Mouse (Mus musculus): Measurements from ENCODE around the gene Twsg1. TPM values are rescaled to one million over a fixed set of nuclear protein-coding genes. Genes with fewer than 3 reads are reported as not detected.
A peak's percentile ranks its signal among the peaks of the same experiment; 100 is the strongest.

Gene Twsg1
- polyA plus RNA-seq, 1 experiment from 2014 or later = 105 TPM

- Histone ChIP-seq H3K4me1 (ENCODE audit: control insufficient read depth, insufficient read depth, low read length) (peaks cover 7% of the 10 kb centered on the region; the same call in 1 of the 2 replicates), H3K4me2 (ENCODE audit: low read depth, low read length) (no peak overlapping the region), H3K4me3 (ENCODE audit: low read length) (no peak overlapping the region), H3K27ac (ENCODE audit: low read length) (no peak overlapping the region), H3K27me3 (ENCODE audit: control insufficient read depth, insufficient read depth, low read length) (no peaks in the 10 kb centered on the region), H3K9ac (ENCODE audit: low read length) (no peak overlapping the region), H3K9me3 (replicated peaks; ENCODE audit: control insufficient read depth, low read length) (no peaks in the 10 kb centered on the region), H3K36me3 (ENCODE audit: control insufficient read depth, insufficient read depth) (peaks cover 32% of the 10 kb centered on the region)
- ATAC-seq (replicated peaks; ENCODE audit: extremely low read depth, insufficient read depth, low FRiP score) = no peak
- 79% methylated on average over 4 of the region's 4 CpGs for WGBS
These were observed 23.9 kb downstream of the Twsg1 start for GRCm38 (mm10) chr17:65927077-65927476.

GRCm38 (mm10) chr17:65924218-65924617 lies 26.8 kb downstream of the Twsg1 start:
- Histone ChIP-seq H3K4me3 (ENCODE audit: low read length) (no peak overlapping the region), H3K27me3 (ENCODE audit: control insufficient read depth, insufficient read depth, low read length) (no peaks in the 10 kb centered on the region), H3K4me1 (ENCODE audit: control insufficient read depth, insufficient read depth, low read length) (no peaks in the 10 kb centered on the region), H3K4me2 (ENCODE audit: low read depth, low read length) (no peak overlapping the region), H3K27ac (ENCODE audit: low read length) (no peak overlapping the region), H3K9me3 (replicated peaks; ENCODE audit: control insufficient read depth, low read length) (no peaks in the 10 kb centered on the region), H3K9ac (ENCODE audit: low read length) (no peak overlapping the region), H3K36me3 (ENCODE audit: control insufficient read depth, insufficient read depth) (peaks cover 38% of the 10 kb centered on the region)
- 55% methylated on average over 5 of the region's 5 CpGs for WGBS
- ATAC-seq (replicated peaks; ENCODE audit: extremely low read depth, insufficient read depth, low FRiP score) = no peak

- H3K36me3 ChIP-seq (ENCODE audit: control insufficient read depth, insufficient read depth) = peaks cover 30% of the 10 kb centered on the region
- H3K9ac ChIP-seq (ENCODE audit: low read length) = no peak overlapping the region
- H3K4me3 ChIP-seq (ENCODE audit: low read length) = no peak overlapping the region
- 85% methylated on average over 6 of the region's 6 CpGs for WGBS
- no peaks in the 10 kb centered on the region for H3K27me3 ChIP-seq (ENCODE audit: control insufficient read depth, insufficient read depth, low read length)
- H3K4me2 ChIP-seq (ENCODE audit: low read depth, low read length) = no peak overlapping the region
- H3K4me1 ChIP-seq (ENCODE audit: control insufficient read depth, insufficient read depth, low read length) = 0 out of 2 replicates have a peak, but pooled peaks cover under 1% of the 10 kb centered on the region
- no peaks in the 10 kb centered on the region for H3K9me3 ChIP-seq (replicated peaks; ENCODE audit: control insufficient read depth, low read length)
- no peak overlapping the region for H3K27ac ChIP-seq (ENCODE audit: low read length)
- no peak for ATAC-seq (replicated peaks; ENCODE audit: extremely low read depth, insufficient read depth, low FRiP score)
These were observed 29.1 kb downstream of the Twsg1 start for GRCm38 (mm10) chr17:65921975-65922374.

GRCm38 (mm10) chr17:65919235-65919634 lies 31.8 kb downstream of the Twsg1 start:
- no peak for ATAC-seq (replicated peaks; ENCODE audit: extremely low read depth, insufficient read depth, low FRiP score)
- no peak overlapping the region for H3K9ac ChIP-seq (ENCODE audit: low read length)
- H3K9me3 ChIP-seq (replicated peaks; ENCODE audit: control insufficient read depth, low read length) = no peaks in the 10 kb centered on the region
- no peaks in the 10 kb centered on the region for H3K27me3 ChIP-seq (ENCODE audit: control insufficient read depth, insufficient read depth, low read length)
- 0 out of 2 replicates have a peak overlapping the region, but pooled peaks have one; percentile 4 for H3K27ac ChIP-seq (ENCODE audit: low read length)
- peaks cover 13% of the 10 kb centered on the region for H3K36me3 ChIP-seq (ENCODE audit: control insufficient read depth, insufficient read depth)
- WGBS = 62% methylated on average over 3 of the region's 3 CpGs
- no peak overlapping the region for H3K4me3 ChIP-seq (ENCODE audit: low read length)
- peaks cover 8% of the 10 kb centered on the region for H3K4me1 ChIP-seq (ENCODE audit: control insufficient read depth, insufficient read depth, low read length)
- no peak overlapping the region for H3K4me2 ChIP-seq (ENCODE audit: low read depth, low read length)

- Histone ChIP-seq H3K4me3 (ENCODE audit: low read length) (no peak overlapping the region), H3K9ac (ENCODE audit: low read length) (peak overlapping the region; percentile 41), H3K4me1 (ENCODE audit: control insufficient read depth, insufficient read depth, low read length) (peaks cover 8% of the 10 kb centered on the region), H3K4me2 (ENCODE audit: low read depth, low read length) (peak overlapping the region; percentile 53), H3K36me3 (ENCODE audit: control insufficient read depth, insufficient read depth) (no peaks in the 10 kb centered on the region), H3K27me3 (ENCODE audit: control insufficient read depth, insufficient read depth, low read length) (no peaks in the 10 kb centered on the region), H3K9me3 (replicated peaks; ENCODE audit: control insufficient read depth, low read length) (no peaks in the 10 kb centered on the region), H3K27ac (ENCODE audit: low read length) (peak overlapping the region; percentile 99)
- peak; percentile 95 for ATAC-seq (replicated peaks; ENCODE audit: extremely low read depth, insufficient read depth, low FRiP score)
- WGBS = 22% methylated on average over 8 of the region's 8 CpGs
These were observed 34.8 kb downstream of the Twsg1 start for GRCm38 (mm10) chr17:65916135-65916668.

- H3K9ac ChIP-seq (ENCODE audit: low read length) = no peak overlapping the region
- no peaks in the 10 kb centered on the region for H3K36me3 ChIP-seq (ENCODE audit: control insufficient read depth, insufficient read depth)
- H3K9me3 ChIP-seq (replicated peaks; ENCODE audit: control insufficient read depth, low read length) = no peaks in the 10 kb centered on the region
- H3K4me2 ChIP-seq (ENCODE audit: low read depth, low read length) = no peak overlapping the region
- 51% methylated on average over 6 of the region's 6 CpGs for WGBS
- ATAC-seq (replicated peaks; ENCODE audit: extremely low read depth, insufficient read depth, low FRiP score) = no peak
- no peak overlapping the region for H3K4me3 ChIP-seq (ENCODE audit: low read length)
- H3K4me1 ChIP-seq (ENCODE audit: control insufficient read depth, insufficient read depth, low read length) = peaks cover 8% of the 10 kb centered on the region
- H3K27ac ChIP-seq (ENCODE audit: low read length) = no peak overlapping the region
- no peaks in the 10 kb centered on the region for H3K27me3 ChIP-seq (ENCODE audit: control insufficient read depth, insufficient read depth, low read length)
These were observed 36.9 kb downstream of the Twsg1 start for GRCm38 (mm10) chr17:65914083-65914482.

GRCm38 (mm10) chr17:65912202-65912601 lies 38.8 kb downstream of the Twsg1 start:
- Histone ChIP-seq H3K9ac (ENCODE audit: low read length) (no peak overlapping the region), H3K27ac (ENCODE audit: low read length) (no peak overlapping the region), H3K36me3 (ENCODE audit: control insufficient read depth, insufficient read depth) (no peaks in the 10 kb centered on the region), H3K4me3 (ENCODE audit: low read length) (no peak overlapping the region), H3K9me3 (replicated peaks; ENCODE audit: control insufficient read depth, low read length) (no peaks in the 10 kb centered on the region), H3K27me3 (ENCODE audit: control insufficient read depth, insufficient read depth, low read length) (no peaks in the 10 kb centered on the region), H3K4me1 (ENCODE audit: control insufficient read depth, insufficient read depth, low read length) (peaks cover 9% of the 10 kb centered on the region), H3K4me2 (ENCODE audit: low read depth, low read length) (no peak overlapping the region)
- no peak for ATAC-seq (replicated peaks; ENCODE audit: extremely low read depth, insufficient read depth, low FRiP score)
- WGBS = 90% methylated on average over 2 of the region's 2 CpGs

- WGBS = 79% methylated on average over 15 of the region's 15 CpGs
- Histone ChIP-seq H3K9ac (ENCODE audit: low read length) (no peak overlapping the region), H3K4me2 (ENCODE audit: low read depth, low read length) (no peak overlapping the region), H3K4me3 (ENCODE audit: low read length) (no peak overlapping the region), H3K36me3 (ENCODE audit: control insufficient read depth, insufficient read depth) (no peaks in the 10 kb centered on the region), H3K27me3 (ENCODE audit: control insufficient read depth, insufficient read depth, low read length) (no peaks in the 10 kb centered on the region), H3K9me3 (replicated peaks; ENCODE audit: control insufficient read depth, low read length) (no peaks in the 10 kb centered on the region), H3K27ac (ENCODE audit: low read length) (no peak overlapping the region), H3K4me1 (ENCODE audit: control insufficient read depth, insufficient read depth, low read length) (peaks cover 13% of the 10 kb centered on the region)
- no peak for ATAC-seq (replicated peaks; ENCODE audit: extremely low read depth, insufficient read depth, low FRiP score)
These were observed 39.5 kb downstream of the Twsg1 start for GRCm38 (mm10) chr17:65911285-65912069.

GRCm38 (mm10) chr17:65908270-65908669 lies 42.8 kb downstream of the Twsg1 start:
- no peak overlapping the region for H3K4me3 ChIP-seq (ENCODE audit: low read length)
- H3K9ac ChIP-seq (ENCODE audit: low read length) = no peak overlapping the region
- no peak for ATAC-seq (replicated peaks; ENCODE audit: extremely low read depth, insufficient read depth, low FRiP score)
- H3K9me3 ChIP-seq (replicated peaks; ENCODE audit: control insufficient read depth, low read length) = peaks cover 4% of the 10 kb centered on the region
- H3K27me3 ChIP-seq (ENCODE audit: control insufficient read depth, insufficient read depth, low read length) = no peaks in the 10 kb centered on the region
- no peak overlapping the region for H3K4me2 ChIP-seq (ENCODE audit: low read depth, low read length)
- H3K27ac ChIP-seq (ENCODE audit: low read length) = no peak overlapping the region
- peaks cover 12% of the 10 kb centered on the region for H3K4me1 ChIP-seq (ENCODE audit: control insufficient read depth, insufficient read depth, low read length)
- H3K36me3 ChIP-seq (ENCODE audit: control insufficient read depth, insufficient read depth) = peaks cover 6% of the 10 kb centered on the region; the same call in 1 of the 2 replicates
